Mouse (Mus musculus) ES-E14 (cell line): Measurements from ENCODE around the gene 4930516K23Rik.

Experiments used
- CHD2 ChIP-seq: IDR thresholded peaks from 2 replicates; pipeline ENCODE4 v1.6.1; 2014; ENCODE audit warnings: mild to moderate bottlenecking, low read depth, low read length, inconsistent platforms
- HCFC1 ChIP-seq: IDR thresholded peaks from 2 replicates; pipeline ENCODE4 v1.6.1; 2012; ENCODE audit warnings: low read length, inconsistent platforms, borderline replicate concordance; ENCODE audit not compliant: insufficient read depth
- ZC3H11A ChIP-seq: IDR thresholded peaks from 2 replicates; pipeline ENCODE4 v1.6.1; 2012; ENCODE audit warnings: low read depth, mild to moderate bottlenecking, inconsistent platforms, low read length, borderline replicate concordance
- ZNF384 ChIP-seq: IDR thresholded peaks from 2 replicates; pipeline ENCODE4 v1.6.1; 2012; ENCODE audit warnings: low read depth, low read length, inconsistent platforms

- no peak for TF ChIP-seq CHD2
- TF ChIP-seq ZNF384 = no peak
- TF ChIP-seq HCFC1 = no peak
- no peak for TF ChIP-seq ZC3H11A
Observed at GRCm38 (mm10) chr7:104103913-104104756, 42.9 kb upstream of the 4930516K23Rik start.
